Mouse (Mus musculus): ENCODE results near the gene Plcl1. TPM values are rescaled to one million over a fixed set of nuclear protein-coding genes. Genes with fewer than 3 reads are reported as not detected.
A peak's percentile ranks its signal among the peaks of the same experiment; 100 is the strongest.

The Plcl1 gene
- polyA plus RNA-seq, 1 experiment from 2014 or later: 0.70 TPM

- ATAC-seq (replicated peaks; ENCODE audit: insufficient number of reproducible peaks, low FRiP score, low TSS enrichment): no peak
- H3K4me3 ChIP-seq (ENCODE audit: low read depth, low read length): no peak overlapping the region
- H3K9me3 ChIP-seq (replicated peaks; ENCODE audit: control insufficient read depth, low read length): no peaks in the 10 kb centered on the region
- H3K36me3 ChIP-seq (ENCODE audit: control insufficient read depth, insufficient read depth, low read length): no peaks in the 10 kb centered on the region
- no peak overlapping the region for H3K4me2 ChIP-seq
- H3K9ac ChIP-seq (ENCODE audit: low read depth, low read length): no peak overlapping the region
- 6% methylated on average over 3 of the region's 3 CpGs for WGBS (ENCODE audit: insufficient replicate concordance)
- no peaks in the 10 kb centered on the region for H3K4me1 ChIP-seq (ENCODE audit: control insufficient read depth, insufficient read depth, low read length)
- H3K27ac ChIP-seq (ENCODE audit: low read depth, low read length): no peak overlapping the region
- H3K27me3 ChIP-seq (ENCODE audit: control insufficient read depth, insufficient read depth, low read length): peaks cover 9% of the 10 kb centered on the region; the same call in 1 of the 2 replicates
Measured at GRCm38 (mm10) chr1:55404439-55404838, 1.3 kb upstream of the Plcl1 start.

- under 1% methylated on average over 40 of the region's 42 CpGs for WGBS (ENCODE audit: insufficient replicate concordance)
Measured at GRCm38 (mm10) chr1:55406023-55406413, 297 bp downstream of the Plcl1 start.

GRCm38 (mm10) chr1:55406531-55407375 is 1.0 kb downstream of the Plcl1 start:
- Histone ChIP-seq H3K9me3 (replicated peaks; ENCODE audit: control insufficient read depth, low read length) (no peaks in the 10 kb centered on the region), H3K4me1 (ENCODE audit: control insufficient read depth, insufficient read depth, low read length) (no peaks in the 10 kb centered on the region), H3K27ac (ENCODE audit: low read depth, low read length) (0 out of 2 replicates have a peak overlapping the region, but pooled peaks have one; percentile 7), H3K4me3 (ENCODE audit: low read depth, low read length) (peak overlapping the region; percentile 57), H3K4me2 (peak overlapping the region; percentile 98), H3K9ac (ENCODE audit: low read depth, low read length) (peak overlapping the region; percentile 68), H3K27me3 (ENCODE audit: control insufficient read depth, insufficient read depth, low read length) (peaks cover 9% of the 10 kb centered on the region), H3K36me3 (ENCODE audit: control insufficient read depth, insufficient read depth, low read length) (no peaks in the 10 kb centered on the region)
- 0 out of 2 replicates have a peak, but pooled peaks have one; percentile 24 for ATAC-seq (replicated peaks; ENCODE audit: insufficient number of reproducible peaks, low FRiP score, low TSS enrichment)
- 3% methylated on average over 35 of the region's 35 CpGs for WGBS (ENCODE audit: insufficient replicate concordance)

More at GRCm38 (mm10) chr1:55406023-55406413, 297 bp downstream of the Plcl1 start:
- Histone ChIP-seq H3K4me1 (ENCODE audit: control insufficient read depth, insufficient read depth, low read length) (no peaks in the 10 kb centered on the region), H3K4me2 (peak overlapping the region; percentile 98), H3K9ac (ENCODE audit: low read depth, low read length) (peak overlapping the region; percentile 68), H3K27me3 (ENCODE audit: control insufficient read depth, insufficient read depth, low read length) (peaks cover 9% of the 10 kb centered on the region), H3K9me3 (replicated peaks; ENCODE audit: control insufficient read depth, low read length) (no peaks in the 10 kb centered on the region), H3K36me3 (ENCODE audit: control insufficient read depth, insufficient read depth, low read length) (no peaks in the 10 kb centered on the region), H3K27ac (ENCODE audit: low read depth, low read length) (no peak overlapping the region), H3K4me3 (ENCODE audit: low read depth, low read length) (peak overlapping the region; percentile 57)
- peak; percentile 58; the same call in 1 of the 2 replicates for ATAC-seq (replicated peaks; ENCODE audit: insufficient number of reproducible peaks, low FRiP score, low TSS enrichment)

GRCm38 (mm10) chr1:55410670-55411069 is 4.9 kb downstream of the Plcl1 start:
- no peaks in the 10 kb centered on the region for H3K36me3 ChIP-seq (ENCODE audit: control insufficient read depth, insufficient read depth, low read length)
- H3K9me3 ChIP-seq (replicated peaks; ENCODE audit: control insufficient read depth, low read length): no peaks in the 10 kb centered on the region
- H3K4me3 ChIP-seq (ENCODE audit: low read depth, low read length): no peak overlapping the region
- ATAC-seq (replicated peaks; ENCODE audit: insufficient number of reproducible peaks, low FRiP score, low TSS enrichment): no peak
- 58% methylated on average over 2 of the region's 2 CpGs for WGBS (ENCODE audit: insufficient replicate concordance)
- peaks cover 4% of the 10 kb centered on the region for H3K27me3 ChIP-seq (ENCODE audit: control insufficient read depth, insufficient read depth, low read length)
- no peak overlapping the region for H3K4me2 ChIP-seq
- no peaks in the 10 kb centered on the region for H3K4me1 ChIP-seq (ENCODE audit: control insufficient read depth, insufficient read depth, low read length)
- H3K27ac ChIP-seq (ENCODE audit: low read depth, low read length): no peak overlapping the region
- H3K9ac ChIP-seq (ENCODE audit: low read depth, low read length): no peak overlapping the region

- ATAC-seq (replicated peaks; ENCODE audit: insufficient number of reproducible peaks, low FRiP score, low TSS enrichment): no peak
- Histone ChIP-seq H3K27ac (ENCODE audit: low read depth, low read length) (no peak overlapping the region), H3K4me2 (no peak overlapping the region), H3K9me3 (replicated peaks; ENCODE audit: control insufficient read depth, low read length) (no peaks in the 10 kb centered on the region), H3K9ac (ENCODE audit: low read depth, low read length) (no peak overlapping the region), H3K4me3 (ENCODE audit: low read depth, low read length) (no peak overlapping the region), H3K4me1 (ENCODE audit: control insufficient read depth, insufficient read depth, low read length) (no peaks in the 10 kb centered on the region), H3K27me3 (ENCODE audit: control insufficient read depth, insufficient read depth, low read length) (peaks cover 4% of the 10 kb centered on the region), H3K36me3 (ENCODE audit: control insufficient read depth, insufficient read depth, low read length) (no peaks in the 10 kb centered on the region)
- WGBS (ENCODE audit: insufficient replicate concordance): 69% methylated on average over 2 of the region's 2 CpGs
Measured at GRCm38 (mm10) chr1:55411079-55411478, 5.4 kb downstream of the Plcl1 start.

GRCm38 (mm10) chr1:55412569-55412968 is 6.8 kb downstream of the Plcl1 start:
- Histone ChIP-seq H3K36me3 (ENCODE audit: control insufficient read depth, insufficient read depth, low read length) (no peaks in the 10 kb centered on the region), H3K4me1 (ENCODE audit: control insufficient read depth, insufficient read depth, low read length) (no peaks in the 10 kb centered on the region), H3K9me3 (replicated peaks; ENCODE audit: control insufficient read depth, low read length) (no peaks in the 10 kb centered on the region), H3K27ac (ENCODE audit: low read depth, low read length) (no peak overlapping the region), H3K4me3 (ENCODE audit: low read depth, low read length) (no peak overlapping the region), H3K27me3 (ENCODE audit: control insufficient read depth, insufficient read depth, low read length) (no peaks in the 10 kb centered on the region; the same call in 1 of the 2 replicates), H3K9ac (ENCODE audit: low read depth, low read length) (no peak overlapping the region), H3K4me2 (no peak overlapping the region)
- ATAC-seq (replicated peaks; ENCODE audit: insufficient number of reproducible peaks, low FRiP score, low TSS enrichment): no peak
- 72% methylated on average over 6 of the region's 6 CpGs for WGBS (ENCODE audit: insufficient replicate concordance)

- no peak overlapping the region for H3K27ac ChIP-seq (ENCODE audit: low read depth, low read length)
- WGBS (ENCODE audit: insufficient replicate concordance): 69% methylated on average over 1 of the region's 1 CpGs
- H3K27me3 ChIP-seq (ENCODE audit: control insufficient read depth, insufficient read depth, low read length): no peaks in the 10 kb centered on the region; the same call in 1 of the 2 replicates
- ATAC-seq (replicated peaks; ENCODE audit: insufficient number of reproducible peaks, low FRiP score, low TSS enrichment): no peak
- no peak overlapping the region for H3K4me2 ChIP-seq
- H3K9me3 ChIP-seq (replicated peaks; ENCODE audit: control insufficient read depth, low read length): no peaks in the 10 kb centered on the region
- H3K4me3 ChIP-seq (ENCODE audit: low read depth, low read length): no peak overlapping the region
- H3K36me3 ChIP-seq (ENCODE audit: control insufficient read depth, insufficient read depth, low read length): no peaks in the 10 kb centered on the region
- no peak overlapping the region for H3K9ac ChIP-seq (ENCODE audit: low read depth, low read length)
- no peaks in the 10 kb centered on the region for H3K4me1 ChIP-seq (ENCODE audit: control insufficient read depth, insufficient read depth, low read length)
Measured at GRCm38 (mm10) chr1:55413534-55413933, 7.8 kb downstream of the Plcl1 start.

GRCm38 (mm10) chr1:55418968-55419367 is 13.2 kb downstream of the Plcl1 start:
- H3K4me1 ChIP-seq (ENCODE audit: control insufficient read depth, insufficient read depth, low read length): no peaks in the 10 kb centered on the region
- H3K9me3 ChIP-seq (replicated peaks; ENCODE audit: control insufficient read depth, low read length): no peaks in the 10 kb centered on the region
- H3K27ac ChIP-seq (ENCODE audit: low read depth, low read length): no peak overlapping the region
- H3K9ac ChIP-seq (ENCODE audit: low read depth, low read length): no peak overlapping the region
- no peak overlapping the region for H3K4me3 ChIP-seq (ENCODE audit: low read depth, low read length)
- H3K4me2 ChIP-seq: no peak overlapping the region
- H3K27me3 ChIP-seq (ENCODE audit: control insufficient read depth, insufficient read depth, low read length): no peaks in the 10 kb centered on the region
- ATAC-seq (replicated peaks; ENCODE audit: insufficient number of reproducible peaks, low FRiP score, low TSS enrichment): no peak
- no peaks in the 10 kb centered on the region for H3K36me3 ChIP-seq (ENCODE audit: control insufficient read depth, insufficient read depth, low read length)
- WGBS (ENCODE audit: insufficient replicate concordance): 71% methylated on average over 3 of the region's 3 CpGs

Measured in heart, embryonic 11.5 days (tissue).